Mouse (Mus musculus): ENCODE results near the gene Tacc2.
"Not testable (repeated sequence)": the region's sequence is repeated elsewhere in the genome, so short reads cannot be mapped to it uniquely, and the experiment has no call there.

- not testable (repeated sequence) for TF ChIP-seq CTCF (IDR thresholded peaks at IDR 0.05; ENCODE audit: borderline replicate concordance, insufficient read depth, low read length); POLR2A (IDR thresholded peaks at IDR 0.05; ENCODE audit: low read depth, low read length)
These were observed 15.7 kb downstream of the Tacc2 start for GRCm38 (mm10) chr7:130592975-130593374.

Measured in embryonic fibroblast, embryonic 13.5 days (primary cell).